Mouse (Mus musculus) heart, postnatal 0 days (tissue): ENCODE measurements around the gene Sdad1.
"Not testable (repeated sequence)": the region's sequence is repeated elsewhere in the genome, so short reads cannot be mapped to it uniquely, and the experiment has no call there.

ENCODE experiments used
- CTCF ChIP-seq: IDR thresholded peaks from 2 replicates; pipeline ENCODE4 v1.5.1; 2016; ENCODE audit warnings: antibody characterized with exemption, control low read depth, low read depth
- EP300 ChIP-seq: IDR thresholded peaks from 2 replicates; pipeline ENCODE4 v1.6.1; 2016; ENCODE audit warnings: antibody characterized with exemption, low read depth

GRCm38 (mm10) chr5:92352716-92353115, 42.4 kb upstream of the Sdad1 start:
- TF ChIP-seq CTCF, EP300: not testable (repeated sequence)
